Mouse (Mus musculus) layer of hippocampus, postnatal 14 days (tissue): ENCODE results near the gene Olfr1335. TPM values are rescaled to one million over a fixed set of nuclear protein-coding genes. Genes with fewer than 3 reads are reported as not detected.
"Not testable (repeated sequence)": the region's sequence is repeated elsewhere in the genome, so short reads cannot be mapped to it uniquely, and the experiment has no call there.

ENCODE experiments used
- DNase-seq, 2 experiments: peaks; one replicate each; pipeline ENCODE4 v3.0.0; 2021 to 2022; ENCODE audit warnings: low spot score in 2 of 2, mixed read lengths in 1 of 2
- long read RNA-seq, 2 experiments: library from polyadenylated mRNA; stranded (forward); transcript quantifications; one replicate each; pipeline ENCODE4 v2.0.0; 2021
- total RNA-seq, 2 experiments: library from RNA; stranded (reverse); gene quantifications; 2 replicates each; pipeline ENCODE4 v1.2.3; 2021

The Olfr1335 gene
- not detected for total RNA-seq
- long read RNA-seq, experiment 1, result 0 reads
- long read RNA-seq, experiment 2, result 0 reads

GRCm38 (mm10) chr4:118809844-118810243, at the start of gene Olfr1335:
TSS of gene Olfr1335 (minus strand) at chr4:118809944.
- DNase-seq, result no peak

GRCm38 (mm10) chr4:118836179-118836578, 26.4 kb upstream of the Olfr1335 start, which contains the start of gene Olfr1333:
TSS of gene Olfr1333 (minus strand) at chr4:118836279.
- DNase-seq, result no peak

- peak; percentile 5 to 67 for DNase-seq
Observed at GRCm38 (mm10) chr4:118818921-118819320, 9.2 kb upstream of the Olfr1335 start.

GRCm38 (mm10) chr4:118792796-118793195, 16.9 kb downstream of the Olfr1335 start:
- DNase-seq, result not testable (repeated sequence)

- no peak for DNase-seq
Observed at GRCm38 (mm10) chr4:118782486-118782885, 27.3 kb downstream of the Olfr1335 start, which contains the start of gene Olfr1337. TSS of gene Olfr1337 (minus strand) at chr4:118782586.

Other genes with a start within 250 kb of the Olfr1335 start
- gene Cfap57, start 189.2 kb downstream of the Olfr1335 start, total RNA-seq, result under 1 TPM; 0.76 to 0.99 TPM
- gene Ebna1bp2, start 189.1 kb downstream of the Olfr1335 start, total RNA-seq, result 10 to 100 TPM; 49.2 to 55.5 TPM
- gene Olfr62, start 151.0 kb downstream of the Olfr1335 start, total RNA-seq, result not detected
- not detected for gene Olfr1342, start 117.2 kb downstream of the Olfr1335 start, total RNA-seq
- not detected for gene Olfr1341, start 106.4 kb downstream of the Olfr1335 start, total RNA-seq
- not detected for gene Olfr1340, start 89.8 kb downstream of the Olfr1335 start, total RNA-seq
- not detected for gene Olfr1339, start 77.8 kb downstream of the Olfr1335 start, total RNA-seq
- not detected for gene Olfr1338, start 51.2 kb downstream of the Olfr1335 start, total RNA-seq
- not detected for gene Olfr1337, start 27.4 kb downstream of the Olfr1335 start, total RNA-seq
- gene Olfr1333, start 26.3 kb upstream of the Olfr1335 start, total RNA-seq, result not detected
- not detected for gene Olfr1331, start 54.7 kb upstream of the Olfr1335 start, total RNA-seq
- gene Olfr1330, start 78.7 kb upstream of the Olfr1335 start, total RNA-seq, result not detected
- not detected for gene Olfr1329, start 107.5 kb upstream of the Olfr1335 start, total RNA-seq
- gene Olfr1328, start 128.7 kb upstream of the Olfr1335 start, total RNA-seq, result not detected
- 1 to 10 TPM in 1 of 2 experiments, under 1 TPM in 1; 0.95 to 1.2 TPM for gene Lao1, start 151.6 kb upstream of the Olfr1335 start, total RNA-seq